13 mouse cellular contexts compared by ENCODE assay signal in the genomic region with DNA sequence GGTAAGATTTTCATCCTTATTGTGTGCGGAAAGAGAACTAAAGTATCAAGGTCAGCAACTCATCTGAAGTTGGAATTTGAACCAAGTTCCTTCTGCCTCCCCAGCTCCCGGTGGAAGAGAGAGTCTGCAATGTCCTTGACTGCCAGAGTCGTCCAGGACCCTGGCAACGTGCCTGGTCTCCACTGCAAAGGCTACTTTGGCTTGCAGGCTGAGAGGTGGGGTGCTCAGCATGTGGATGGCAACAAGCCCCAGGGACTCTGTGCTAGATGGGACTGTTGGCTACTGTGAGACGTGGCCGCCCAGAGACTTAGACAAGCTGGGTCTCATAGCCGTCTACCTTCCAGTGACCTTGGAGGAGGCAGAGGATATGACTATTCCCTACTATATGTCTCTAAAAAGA. TPM values are rescaled to one million over a fixed set of nuclear protein-coding genes. Genes with fewer than 3 reads are reported as not detected.
DNase-seq lines count a peak whose midpoint lies in the region; ATAC-seq lines count a peak whose summit lies in the region.
"Had no signal": no experiment of that assay in that cellular context is flagged by ENCODE, and none has a peak within 500 bp of the region (broad histone marks: within the 10 kb centered on the region; RNA-seq: fewer than 3 reads in every experiment).

No protein-coding gene starts in this region.

- peaks cover 10% of the 10 kb centered on the region for H3K4me1 ChIP-seq in kidney, embryonic 15.5 days
- H3K4me1 ChIP-seq: embryonic facial prominence, embryonic 12.5 days; liver, embryonic 13.5 days had no signal

- H3K4me3 ChIP-seq in kidney, embryonic 15.5 days (replicated peaks) = no peak overlapping the region
- H3K4me3 ChIP-seq: embryonic facial prominence, embryonic 12.5 days; liver, embryonic 13.5 days; neural tube, embryonic 13.5 days had no signal

- no peak for ATAC-seq in kidney, embryonic 15.5 days (replicated peaks; ENCODE audit: low FRiP score)

- 75% methylated on average over 7 of the region's 7 CpGs for WGBS in kidney, embryonic 15.5 days

- intact Hi-C loops in heart, postnatal 10 days (cut with DNase I) = loop anchor here (5.0 kb wide), 1 partner anchor 575 kb away; no protein-coding TSS in a partner anchor

- no peak overlapping the region for H3K4me2 ChIP-seq in kidney, embryonic 15.5 days
- H3K4me2 ChIP-seq: embryonic facial prominence, embryonic 12.5 days; liver, embryonic 13.5 days; neural tube, embryonic 13.5 days had no signal

- DNase-seq in kidney, adult 18-20 months = peak; percentile 21
- peak; percentile 69 to 82 for DNase-seq in adrenal gland, adult (ENCODE audit: inconsistent age in 2 of 2, low spot score in 1 of 2)
- peak; percentile 39 for DNase-seq in cerebellum, adult 11-12 months
- peak; percentile 55 to 71 for DNase-seq in heart, postnatal 10 days
- DNase-seq in thymus, postnatal 36 days = no peak
- no peak for DNase-seq in spleen, postnatal 10 days (ENCODE audit: low spot score in 2 of 2)
- no peak for DNase-seq in spleen, postnatal 14 days (ENCODE audit: low spot score in 2 of 2)
- DNase-seq: liver, embryonic 13.5 days had no signal

- H3K9ac ChIP-seq in kidney, embryonic 15.5 days = no peak overlapping the region
- H3K9ac ChIP-seq: embryonic facial prominence, embryonic 12.5 days; liver, embryonic 13.5 days; neural tube, embryonic 13.5 days had no signal

- no peaks in the 10 kb centered on the region for H3K36me3 ChIP-seq in kidney, embryonic 15.5 days
- H3K36me3 ChIP-seq: embryonic facial prominence, embryonic 12.5 days; liver, embryonic 13.5 days; neural tube, embryonic 13.5 days had no signal

- no peaks in the 10 kb centered on the region for H3K27me3 ChIP-seq in kidney, embryonic 15.5 days
- H3K27me3 ChIP-seq: embryonic facial prominence, embryonic 12.5 days; liver, embryonic 13.5 days; neural tube, embryonic 13.5 days had no signal

- H3K27ac ChIP-seq in kidney, embryonic 15.5 days = no peak overlapping the region
- H3K27ac ChIP-seq: embryonic facial prominence, embryonic 12.5 days; liver, embryonic 13.5 days; neural tube, embryonic 13.5 days had no signal

- no peaks in the 10 kb centered on the region for H3K9me3 ChIP-seq in kidney, embryonic 15.5 days (replicated peaks)
- H3K9me3 ChIP-seq: embryonic facial prominence, embryonic 12.5 days; liver, embryonic 13.5 days; neural tube, embryonic 13.5 days had no signal

RNA-seq across cellular contexts. Expression of a gene that starts 33.2 kb away (rescaled TPM):
- not detected in 2 replicates for polyA plus RNA-seq in kidney, embryonic 15.5 days (2015; fragmentation: Nextera tagmentation; extraction: Ambion mirVana)
- total RNA-seq in heart, postnatal 10 days (2021) = not detected
- total RNA-seq: gastrocnemius, adult 8-10 months; layer of hippocampus, postnatal 14 days had no signal
- polyA plus RNA-seq: embryonic facial prominence, embryonic 12.5 days; liver, embryonic 13.5 days; neural tube, embryonic 13.5 days had no signal

Comparison
In these comparisons a context has a peak if more than half of its experiments do, and no peak if none do; other contexts are left out.
1. DNase-seq: peak in kidney, adult 18-20 months (single experiment), adrenal gland, adult (2 of 2), cerebellum, adult 11-12 months (single experiment) and heart, postnatal 10 days (2 of 2); none in thymus, postnatal 36 days (0 of 2), spleen, postnatal 10 days (0 of 2) and spleen, postnatal 14 days (0 of 2).